Mouse (Mus musculus) spleen, postnatal 10 days (tissue): ENCODE measurements at regions not wholly inside any gene's neighbourhood (a gene's known extent, or its start where the extent isn't known, plus 50 kb on each side); places are given as distances from the start of the nearest gene placed in this dataset.
A peak's percentile ranks its signal among the peaks of the same experiment; 100 is the strongest.
"Not testable (repeated sequence)": the region's sequence is repeated elsewhere in the genome, so short reads cannot be mapped to it uniquely, and the experiment has no call there.

Experiments used
- DNase-seq, 2 experiments: peaks; one replicate each; pipeline ENCODE4 v3.0.0; 2021 to 2022; ENCODE audit warnings: low spot score in 2 of 2

DNA sequence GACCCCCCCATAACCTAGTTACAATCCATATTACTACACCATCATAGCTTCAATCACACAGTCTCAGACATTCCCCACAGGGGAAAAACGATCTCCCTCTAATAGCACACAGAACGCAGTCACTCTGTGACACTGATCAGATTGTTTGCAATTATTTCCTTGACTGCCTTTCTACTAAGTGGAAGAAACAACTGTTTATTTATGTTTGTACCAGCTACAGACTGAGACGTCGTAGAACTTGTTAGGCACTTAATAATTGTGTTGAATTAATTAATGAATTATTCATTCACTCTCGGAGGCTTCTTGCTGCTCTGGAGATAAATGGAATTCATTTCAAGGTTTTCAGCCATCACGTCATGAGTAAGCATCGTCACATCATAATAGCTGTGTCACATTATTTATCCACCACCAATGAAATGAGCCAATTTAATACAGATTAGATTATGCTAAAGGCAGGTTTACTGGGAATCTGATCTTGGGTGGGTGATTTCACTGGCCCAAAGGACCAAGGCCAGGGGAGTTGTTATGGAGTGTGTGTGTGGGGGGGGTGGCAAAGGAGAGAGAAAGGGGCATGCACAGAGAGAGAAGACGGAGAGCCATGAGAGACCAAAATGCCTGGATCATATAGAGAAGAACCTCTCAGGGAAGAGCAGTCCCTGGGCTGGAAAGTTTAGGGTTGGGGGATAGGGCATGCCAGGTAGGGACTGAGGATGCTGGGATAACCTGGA, 355.7 kb upstream of the Zwint start:
- no peak for DNase-seq

DNA sequence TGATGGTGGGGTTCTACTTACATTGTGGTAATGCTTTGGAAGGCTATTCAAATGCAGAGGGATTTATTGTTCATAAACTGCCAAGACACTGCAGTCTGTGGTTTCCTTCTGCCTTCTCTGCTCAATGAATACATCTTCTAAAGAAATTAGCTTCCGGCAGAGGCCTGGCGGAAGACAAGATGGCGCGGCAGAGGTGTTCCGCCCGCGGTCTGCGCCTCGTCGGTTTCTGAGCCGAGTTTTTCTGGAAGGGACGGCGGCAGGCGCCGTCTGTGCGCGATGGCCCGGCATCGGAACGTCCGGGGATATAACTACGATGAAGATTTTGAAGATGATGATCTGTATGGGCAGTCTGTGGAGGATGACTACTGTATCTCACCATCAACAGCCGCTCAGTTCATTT, 345.6 kb upstream of the Zwint start:
- DNase-seq: not testable (repeated sequence)

DNA sequence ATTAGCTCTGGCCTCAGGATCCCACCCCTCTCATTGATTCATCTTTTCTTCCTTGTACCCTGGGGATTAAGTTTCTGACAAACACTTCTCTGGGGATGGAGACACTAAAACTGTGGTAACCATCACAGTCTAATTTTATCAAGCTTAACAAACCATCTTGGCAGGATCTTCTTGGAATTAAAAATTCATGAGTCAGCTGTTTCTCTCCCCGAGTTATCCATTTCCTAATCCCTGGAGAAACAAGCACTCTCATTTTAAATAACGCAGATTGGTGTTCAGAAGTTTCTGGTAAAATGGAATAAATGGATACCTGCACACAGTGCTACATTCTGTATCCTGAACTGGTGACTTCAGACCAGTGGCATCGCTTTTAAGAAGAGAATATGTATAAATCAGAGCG, 336.3 kb upstream of the Zwint start:
- DNase-seq: no peak

DNA sequence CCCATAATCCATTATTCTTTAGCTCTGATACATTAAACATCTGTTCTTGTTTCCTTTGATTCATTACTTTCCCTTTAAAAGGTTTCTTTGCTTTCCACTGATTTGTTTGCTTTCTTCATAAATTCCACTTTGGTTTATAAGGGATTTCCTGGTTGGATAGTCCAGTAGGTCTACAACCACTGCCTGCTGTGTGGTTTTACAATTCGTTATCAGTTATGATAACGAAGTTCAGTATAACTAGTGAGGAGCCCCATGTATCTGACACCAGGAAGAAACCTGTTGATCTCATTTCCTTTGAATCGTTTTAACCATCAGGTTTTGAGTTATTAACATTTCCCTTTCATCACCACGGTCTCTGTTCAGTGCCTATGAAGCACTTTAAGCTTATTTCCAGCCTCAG, 334.3 kb upstream of the Zwint start:
- DNase-seq: no peak

DNA sequence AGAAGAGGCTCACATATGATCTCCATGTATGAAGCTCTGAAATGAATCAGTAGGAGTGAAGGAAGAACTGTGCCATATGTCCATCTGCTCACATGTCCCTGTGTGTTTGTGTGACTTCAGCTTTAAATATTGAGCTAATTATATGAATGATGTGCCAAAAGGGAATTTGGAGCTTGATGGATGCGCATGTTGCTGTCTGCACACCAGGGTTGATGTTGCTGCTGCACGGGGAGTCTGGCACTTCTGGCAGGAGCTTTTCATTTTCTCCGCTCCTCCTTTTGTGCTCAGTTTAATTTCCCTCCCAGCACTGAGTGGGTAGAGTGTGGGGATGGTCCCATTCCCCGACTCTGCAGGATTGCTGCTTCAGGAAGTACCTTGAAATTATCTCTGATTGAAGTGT, 328.0 kb upstream of the Zwint start:
- DNase-seq: no peak

DNA sequence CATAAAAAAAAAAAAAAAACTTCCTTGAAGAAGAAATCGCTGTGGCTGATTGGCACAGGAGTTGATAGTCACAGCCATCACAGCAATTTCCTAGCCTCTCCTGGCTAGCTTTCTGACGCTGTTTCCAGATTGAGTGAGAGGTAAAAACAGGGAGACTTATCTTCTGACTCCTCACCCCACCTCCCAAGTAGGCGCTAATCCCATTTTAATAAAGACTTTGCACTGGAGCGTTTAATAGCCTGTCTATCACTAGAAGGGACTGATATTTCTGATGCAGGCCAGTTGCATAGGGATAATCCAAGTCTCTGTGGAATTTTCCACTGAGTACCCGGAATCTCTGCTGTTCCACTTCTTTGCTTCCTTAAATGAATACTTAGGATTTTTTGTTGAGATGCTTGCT, 307.4 kb upstream of the Zwint start:
- DNase-seq: no peak

DNA sequence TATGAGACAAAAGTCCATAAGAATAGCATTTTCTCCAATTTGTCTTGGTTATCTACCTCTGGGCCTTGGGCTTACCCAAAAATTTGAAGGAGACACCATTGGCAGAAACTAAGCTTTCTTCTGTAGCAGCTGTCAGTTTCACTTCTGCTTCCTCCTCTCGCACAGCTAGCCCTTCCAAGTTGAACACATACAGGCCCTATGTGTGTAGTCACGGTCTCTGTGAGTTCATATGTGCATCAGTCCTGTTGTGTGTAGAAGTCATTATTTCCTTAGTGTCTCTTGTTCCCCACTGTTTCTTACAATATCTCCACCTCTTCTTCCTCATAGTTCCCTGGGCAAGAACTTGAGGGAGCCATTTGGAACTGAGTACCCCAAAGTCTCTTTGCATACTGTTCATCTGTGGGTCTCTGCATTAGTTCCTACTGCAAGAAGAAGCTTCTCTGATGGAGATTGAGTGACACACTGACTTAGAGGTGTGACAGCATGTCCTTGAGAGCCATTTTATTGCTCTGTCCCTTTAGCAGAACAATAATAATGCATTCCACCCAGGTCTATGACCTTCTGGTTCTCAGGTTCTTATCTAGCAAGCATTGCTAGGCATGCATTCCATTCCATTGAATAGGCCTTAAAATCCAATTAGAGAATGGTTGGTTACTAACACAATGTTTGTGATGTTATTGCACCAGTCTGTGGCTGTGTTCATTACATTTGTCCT, 306.5 kb upstream of the Zwint start:
- DNase-seq: peak in 1 of 2 experiments; percentile 14

DNA sequence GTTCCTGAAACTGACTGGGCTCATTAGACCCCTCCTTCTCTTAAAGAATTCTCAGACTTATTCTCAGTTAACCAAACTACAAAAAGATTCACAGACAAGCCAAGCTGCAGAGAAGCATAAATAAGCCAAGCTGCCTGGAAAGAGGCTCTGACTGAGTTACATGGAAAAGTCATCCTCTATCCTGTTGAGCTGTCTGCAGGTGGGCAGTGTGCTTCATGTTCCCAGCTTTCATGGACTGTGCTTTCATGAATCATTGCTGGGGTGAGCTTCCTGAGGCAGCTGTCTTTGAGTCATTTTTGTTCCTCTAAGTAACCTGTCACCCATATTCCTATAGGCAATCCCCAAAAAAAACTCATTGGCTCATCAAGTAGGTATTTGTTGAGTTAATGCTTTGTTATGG, 301.8 kb upstream of the Zwint start:
- DNase-seq: no peak

DNA sequence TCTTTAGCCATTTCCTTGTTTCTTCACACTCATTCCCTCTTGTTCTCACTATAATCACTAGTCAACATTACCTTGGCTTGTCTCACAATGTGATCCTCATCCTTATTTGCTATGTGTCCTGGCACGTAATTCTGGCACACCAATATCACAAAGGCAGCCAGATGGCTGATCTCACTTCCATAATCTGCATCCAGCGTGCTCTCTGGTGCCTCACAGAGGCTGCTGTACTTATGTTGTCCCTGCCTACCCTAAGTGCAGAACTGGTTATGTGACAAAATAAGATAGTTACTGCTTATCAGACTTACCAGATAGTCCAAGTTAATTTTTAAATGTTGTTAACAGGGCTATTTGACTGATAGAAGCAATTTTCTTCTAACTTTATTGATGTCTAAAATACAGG, 301.1 kb upstream of the Zwint start:
- DNase-seq: no peak

DNA sequence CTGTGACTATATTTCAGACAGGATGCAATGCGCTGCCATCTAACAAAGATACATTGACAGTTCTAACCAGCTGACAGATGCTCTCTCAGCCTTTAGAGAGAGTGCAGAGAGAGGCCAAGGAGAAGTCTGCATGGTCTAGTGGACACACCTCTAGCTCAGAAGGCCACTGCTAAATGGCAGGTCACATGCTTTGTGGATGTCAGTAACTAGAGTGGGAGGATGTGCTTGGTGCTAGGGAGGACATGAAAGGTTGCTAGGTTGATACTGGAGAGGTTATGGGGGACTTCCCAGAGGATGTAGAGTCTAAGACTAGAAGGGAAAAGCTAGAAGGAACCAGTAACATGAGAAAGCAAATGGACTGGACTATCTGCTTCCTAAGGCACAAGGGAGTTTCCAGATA, 271.3 kb upstream of the Zwint start:
- no peak for DNase-seq

DNA sequence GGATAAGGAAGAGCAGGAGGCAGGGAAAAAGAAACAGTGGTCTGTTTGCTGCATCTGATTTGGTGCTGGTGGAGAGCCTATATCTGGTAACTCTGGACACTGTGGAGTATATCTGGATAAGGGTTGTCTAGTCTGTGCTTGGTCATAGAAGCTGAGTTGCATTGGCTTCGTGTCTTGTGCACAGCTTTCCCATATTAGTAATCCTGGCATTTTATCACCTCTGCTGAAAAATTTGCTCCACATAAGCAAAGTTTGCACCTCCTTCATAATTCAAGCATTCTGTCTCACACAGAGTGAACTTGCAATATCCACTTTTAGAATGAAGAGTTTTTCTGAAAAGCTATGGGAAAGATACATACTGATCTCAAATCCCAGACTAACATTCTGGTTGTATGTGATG, 269.8 kb upstream of the Zwint start:
- no peak for DNase-seq

DNA sequence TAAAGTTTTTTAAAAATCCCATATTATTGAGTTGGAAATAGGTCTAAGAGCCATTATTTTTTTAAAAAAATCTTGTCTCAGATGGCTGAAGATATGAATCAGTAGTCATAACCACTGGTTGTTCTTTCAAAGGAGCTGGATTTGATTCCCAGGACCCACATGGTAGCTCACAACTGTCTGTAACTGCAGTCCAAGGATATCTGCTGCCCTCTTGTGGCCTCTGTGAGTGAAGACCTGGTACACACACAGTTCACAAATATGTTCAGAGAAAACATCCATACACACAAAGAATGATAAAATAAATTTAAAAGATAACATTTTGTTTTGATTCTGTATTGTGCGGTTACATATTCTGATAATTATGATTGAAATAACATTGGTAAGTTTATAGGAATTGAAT, 263.2 kb upstream of the Zwint start:
- DNase-seq: no peak

DNA sequence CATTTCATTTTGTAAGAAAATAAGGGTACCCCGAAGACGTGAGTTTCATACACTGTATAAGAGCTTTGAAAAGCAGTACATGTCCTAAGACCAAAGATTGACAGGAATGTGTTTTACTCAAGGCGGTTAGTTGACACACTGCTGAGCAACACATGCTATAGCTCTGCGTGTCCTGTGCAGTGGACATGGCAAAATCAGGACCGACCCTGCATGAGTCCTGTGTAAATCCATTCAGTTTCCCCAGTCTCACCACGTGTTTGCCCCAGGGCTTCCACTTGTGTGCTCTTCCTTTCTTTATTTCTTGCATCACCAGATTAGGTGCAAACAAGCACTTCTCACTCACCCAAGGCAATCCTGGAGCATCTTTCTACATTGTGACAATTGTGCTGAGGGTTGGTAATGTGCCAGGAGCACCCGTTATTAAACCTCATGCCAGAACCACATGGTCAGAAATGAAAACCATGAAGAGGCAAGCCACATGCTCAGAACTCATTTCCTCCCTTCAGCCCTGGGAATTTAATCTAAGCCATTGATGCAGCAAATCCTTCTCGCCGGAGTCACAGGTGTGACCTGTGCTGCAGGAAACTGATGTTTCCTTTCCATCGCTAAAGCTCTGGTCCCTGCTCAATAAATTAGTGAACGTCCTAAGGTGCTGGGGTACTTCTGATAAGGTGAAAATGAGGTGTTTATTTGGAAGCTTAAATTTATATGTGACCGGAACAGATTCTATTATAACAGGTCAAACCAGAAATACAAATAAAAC, 261.2 kb upstream of the Zwint start:
- DNase-seq: no peak

DNA sequence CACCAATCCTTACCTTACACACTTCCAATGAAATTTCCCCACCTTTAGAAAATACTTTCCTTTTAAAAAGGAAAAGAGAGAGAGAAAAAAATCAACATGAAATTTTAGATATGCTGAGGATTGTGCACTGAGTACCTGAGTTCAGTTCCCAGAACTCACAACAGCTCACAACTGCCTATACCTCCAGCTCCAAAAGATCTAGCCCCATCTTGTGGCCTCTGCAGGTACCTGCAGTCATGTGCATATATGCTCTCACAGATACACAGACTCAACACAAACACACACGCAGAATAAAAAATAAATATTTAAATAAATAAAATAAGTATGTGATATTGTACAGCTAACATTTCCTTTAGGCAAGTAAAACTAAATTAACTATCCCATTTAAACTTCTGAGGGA, 260.3 kb upstream of the Zwint start:
- DNase-seq: no peak

DNA sequence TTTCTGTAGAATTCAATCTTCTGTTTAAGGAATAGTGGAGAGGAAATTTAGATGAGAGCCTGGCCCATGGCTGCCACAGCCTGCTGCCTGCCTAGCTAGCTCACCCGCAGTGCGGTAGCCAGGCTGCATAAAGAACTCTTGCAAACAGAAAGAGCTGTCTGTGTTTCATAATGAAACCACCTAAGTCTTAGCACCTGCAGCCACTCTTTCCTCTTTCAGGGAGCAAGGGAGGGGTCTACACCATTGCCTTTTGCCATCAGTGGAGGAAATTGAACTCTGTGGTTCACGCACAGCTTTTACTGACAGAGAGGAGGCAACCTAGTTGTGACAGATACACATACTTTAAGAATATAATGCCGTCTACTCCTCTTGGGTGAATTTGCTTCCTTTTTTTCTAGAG, 251.4 kb upstream of the Zwint start:
- DNase-seq: no peak

DNA sequence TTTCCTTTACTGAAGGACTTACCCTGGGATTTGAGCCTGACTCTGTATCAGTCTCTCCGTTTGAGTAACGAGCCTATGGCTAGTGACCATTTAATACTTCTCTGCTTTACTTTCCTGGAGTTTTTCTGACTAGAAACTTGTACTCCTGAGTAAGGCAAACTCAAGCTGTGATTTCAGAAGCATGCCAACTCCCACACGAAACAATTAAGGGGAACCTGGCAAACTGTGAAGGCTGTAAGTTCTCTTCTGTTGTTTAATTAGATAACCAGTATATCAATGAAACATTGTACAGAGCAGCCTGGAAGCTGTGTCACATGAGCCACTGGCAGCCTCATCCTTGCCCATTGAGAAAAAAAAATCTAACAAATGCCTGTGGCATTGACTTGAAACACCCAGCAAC, 244.3 kb upstream of the Zwint start:
- DNase-seq: no peak

DNA sequence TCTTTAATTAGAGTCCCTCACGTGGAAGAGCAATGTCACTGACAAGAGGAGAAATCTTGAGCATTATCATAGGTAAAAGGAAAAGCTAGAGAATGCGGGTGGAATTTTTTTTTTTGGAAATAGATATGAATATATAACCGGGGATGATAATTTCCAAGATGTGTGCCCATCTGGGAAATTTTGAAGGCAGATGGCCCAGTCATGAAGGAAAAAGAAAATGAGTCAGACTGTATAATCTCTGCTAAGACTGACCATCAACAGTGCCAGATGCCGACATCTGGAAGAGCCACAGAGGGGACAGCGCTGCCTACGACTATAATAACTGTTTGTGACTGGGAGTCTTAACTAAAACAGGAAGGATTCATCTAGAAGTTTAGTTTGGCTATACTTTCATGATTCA, 243.0 kb upstream of the Zwint start:
- DNase-seq: no peak

DNA sequence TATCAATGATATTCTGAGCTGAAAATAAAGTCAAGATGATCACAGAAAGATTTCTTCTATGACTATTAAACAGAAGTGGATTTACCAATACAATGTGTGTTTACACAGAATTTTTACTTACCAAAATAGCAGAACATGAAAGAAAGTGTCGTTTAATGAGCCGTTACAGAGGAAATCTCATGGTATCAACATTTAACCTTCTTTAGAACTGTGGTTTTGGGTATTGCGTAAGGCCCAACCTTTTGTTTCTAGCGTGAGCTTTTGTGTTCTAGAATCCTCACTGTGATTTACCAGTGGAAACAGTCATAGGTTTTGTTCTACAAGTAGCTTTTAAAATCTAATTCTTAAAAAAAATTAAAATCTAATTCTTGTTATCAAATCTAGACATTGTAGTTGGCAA, 200.0 kb upstream of the Zwint start:
- DNase-seq: no peak

DNA sequence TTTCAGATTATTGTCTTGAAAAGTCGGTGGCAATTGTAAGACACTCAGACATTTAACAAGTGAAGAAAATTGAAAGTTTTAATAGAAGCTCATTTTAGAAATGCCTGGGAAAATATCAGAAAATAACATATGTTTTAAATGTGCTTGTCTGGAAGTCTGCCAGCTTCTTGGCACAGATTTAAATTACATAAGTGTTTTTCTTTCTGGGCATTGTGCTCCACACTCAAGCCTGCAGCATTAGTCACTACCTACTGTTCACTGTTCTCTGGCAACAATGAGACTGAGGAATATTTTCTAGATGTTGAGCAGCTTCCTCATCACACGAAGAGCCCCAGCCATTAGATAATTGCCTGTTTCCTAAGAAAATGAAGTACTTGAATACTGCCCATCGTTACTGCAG, 170.3 kb upstream of the Zwint start:
- DNase-seq: no peak

DNA sequence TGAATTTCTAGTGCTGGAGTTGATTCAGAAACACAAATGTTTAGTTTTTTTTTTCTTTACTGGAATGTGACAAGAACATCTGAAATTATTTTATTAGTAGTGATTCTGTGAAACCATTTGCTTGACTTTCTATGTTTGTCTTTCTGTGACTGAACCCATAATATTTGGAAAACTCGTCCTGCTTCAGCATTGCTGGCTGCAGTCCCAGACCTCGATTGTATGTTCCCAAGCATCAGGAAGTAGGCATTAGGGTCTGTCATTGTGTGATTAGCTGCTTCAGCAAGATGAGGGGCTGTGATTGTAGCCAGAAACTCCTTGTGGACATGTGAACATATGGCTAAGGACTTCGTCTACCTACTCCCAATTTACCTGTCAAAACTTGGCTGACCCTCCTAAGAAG, 122.2 kb upstream of the Zwint start:
- DNase-seq: no peak

DNA sequence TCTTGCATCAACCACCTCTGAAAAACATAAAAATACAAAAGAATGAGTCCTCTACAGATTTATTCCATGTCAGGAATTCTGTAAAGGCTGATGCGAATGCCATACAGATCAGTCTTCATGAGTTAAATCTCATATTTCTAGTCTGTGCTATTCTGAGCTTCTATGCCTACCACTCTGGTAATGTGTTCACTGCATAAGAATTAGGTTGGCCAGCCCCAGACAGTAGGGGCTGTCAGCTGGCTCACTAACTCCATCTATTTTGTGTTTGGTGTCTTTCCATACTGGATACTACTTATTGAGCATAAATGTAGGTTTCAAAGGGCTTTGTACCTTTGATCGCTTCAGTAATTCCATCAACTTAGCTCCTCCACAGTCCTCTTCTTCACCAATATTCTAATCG, 121.2 kb upstream of the Zwint start:
- DNase-seq: no peak

DNA sequence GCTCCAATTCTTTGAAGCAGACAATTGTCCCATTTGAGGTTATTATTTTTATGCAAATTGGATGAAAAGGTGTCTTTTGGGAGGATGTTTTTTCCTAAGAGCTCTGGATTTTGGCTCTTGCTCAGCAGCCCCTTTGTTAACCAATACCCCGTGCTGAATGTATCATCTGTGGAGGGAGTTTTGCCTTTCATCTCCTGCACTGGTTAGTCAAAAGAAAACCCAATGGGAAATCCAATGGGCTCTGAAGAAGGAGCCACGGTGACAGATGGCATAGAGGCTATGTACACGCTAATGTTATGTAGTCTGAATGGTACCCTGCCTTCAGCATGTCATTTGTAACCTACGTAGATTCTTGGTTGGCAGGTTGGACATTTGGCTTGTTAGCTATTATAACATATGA, 120.8 kb upstream of the Zwint start:
- DNase-seq: no peak

DNA sequence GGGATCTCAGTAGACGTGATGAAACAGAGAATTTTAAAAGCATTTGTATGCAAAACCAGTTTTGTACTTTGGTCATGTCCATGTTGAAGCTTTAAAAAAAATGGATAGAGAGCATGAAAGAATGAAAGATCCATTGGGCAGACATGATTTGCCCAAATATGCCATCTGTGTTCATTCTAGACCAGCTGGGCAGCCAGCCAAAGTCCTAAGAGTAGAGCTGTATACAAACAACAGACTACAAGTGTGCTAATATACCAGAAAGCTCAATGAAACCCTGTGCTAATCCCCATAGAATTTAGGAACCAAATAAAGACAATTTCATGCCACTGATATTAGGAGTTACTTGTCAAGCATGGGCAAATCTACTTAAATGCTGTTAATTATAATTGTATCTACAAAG, 105.1 kb upstream of the Zwint start:
- DNase-seq: no peak
